Mouse (Mus musculus): Measurements from ENCODE around the gene Rph3al. TPM values are rescaled to one million over a fixed set of nuclear protein-coding genes. Genes with fewer than 3 reads are reported as not detected.

Rph3al gene
- polyA plus RNA-seq, 1 experiment from 2014 or later: not detected

DNA sequence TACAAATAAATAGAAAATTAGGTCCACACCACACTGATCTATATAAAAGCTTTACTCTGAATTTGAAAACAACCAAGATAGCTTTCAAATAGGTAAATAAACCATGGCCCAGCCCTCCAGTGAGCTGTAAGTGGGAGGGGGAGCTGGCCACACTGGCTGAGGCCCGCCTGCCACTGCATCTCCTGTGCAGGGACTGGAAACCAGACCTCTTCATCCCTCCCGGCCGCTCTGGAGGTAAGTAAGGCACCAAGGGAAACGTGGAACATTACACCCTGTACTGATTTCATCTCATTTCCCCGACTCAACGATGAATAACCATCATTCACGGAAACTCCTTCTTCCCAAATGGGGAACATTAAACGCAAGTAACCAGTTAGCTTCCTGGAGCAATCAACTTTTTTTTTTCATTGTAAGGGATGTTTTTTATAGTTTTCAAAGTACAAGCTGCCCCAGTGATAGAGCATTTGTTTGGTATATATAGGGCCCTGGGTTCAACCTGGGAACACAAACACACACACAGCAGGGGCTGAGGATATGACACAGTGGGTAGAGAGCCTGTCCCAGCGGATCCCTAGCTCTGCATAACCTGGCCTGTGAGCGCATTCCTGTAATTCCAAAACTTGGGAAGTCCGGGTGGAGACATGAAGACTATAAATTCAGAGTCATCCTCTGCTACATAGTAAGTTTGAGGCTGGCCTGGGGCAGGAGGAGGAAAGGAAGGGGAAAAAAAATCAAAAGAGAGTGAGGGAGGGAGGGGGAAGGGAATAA is 7.1 kb downstream of the Rph3al start:
- Histone ChIP-seq H3K27ac (no peak overlapping the region), H3K36me3 (ENCODE audit: inconsistent target) (no peaks in the 10 kb centered on the region), H3K79me2 (ENCODE audit: inconsistent target) (no peaks in the 10 kb centered on the region), H3K4me3 (ENCODE audit: inconsistent target) (no peak overlapping the region)
- WGBS (ENCODE audit: missing documents): 76% methylated on average over 11 of the region's 11 CpGs

DNA sequence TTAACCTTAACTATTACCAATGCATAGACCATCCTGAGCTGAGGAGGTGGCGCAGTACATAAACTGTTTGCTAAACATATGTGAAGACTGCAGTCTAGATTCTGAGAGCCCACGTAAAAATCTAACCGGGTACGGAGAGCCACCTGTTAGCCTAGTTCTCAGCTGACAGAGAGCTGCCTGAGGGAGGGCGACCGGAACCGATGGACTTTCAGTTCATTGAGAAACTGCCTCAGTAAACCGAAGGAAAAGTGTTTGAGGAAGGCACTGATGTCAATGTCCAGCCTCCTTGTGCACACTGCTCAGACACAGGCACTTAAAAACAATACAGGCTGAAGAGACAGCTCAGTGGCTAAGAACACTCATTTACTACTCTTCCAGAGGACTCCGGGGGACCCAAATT is 8.0 kb downstream of the Rph3al start:
- Histone ChIP-seq H3K27ac (no peak overlapping the region), H3K79me2 (ENCODE audit: inconsistent target) (no peaks in the 10 kb centered on the region), H3K36me3 (ENCODE audit: inconsistent target) (no peaks in the 10 kb centered on the region), H3K4me3 (ENCODE audit: inconsistent target) (no peak overlapping the region)
- 81% methylated on average over 9 of the region's 9 CpGs for WGBS (ENCODE audit: missing documents)

DNA sequence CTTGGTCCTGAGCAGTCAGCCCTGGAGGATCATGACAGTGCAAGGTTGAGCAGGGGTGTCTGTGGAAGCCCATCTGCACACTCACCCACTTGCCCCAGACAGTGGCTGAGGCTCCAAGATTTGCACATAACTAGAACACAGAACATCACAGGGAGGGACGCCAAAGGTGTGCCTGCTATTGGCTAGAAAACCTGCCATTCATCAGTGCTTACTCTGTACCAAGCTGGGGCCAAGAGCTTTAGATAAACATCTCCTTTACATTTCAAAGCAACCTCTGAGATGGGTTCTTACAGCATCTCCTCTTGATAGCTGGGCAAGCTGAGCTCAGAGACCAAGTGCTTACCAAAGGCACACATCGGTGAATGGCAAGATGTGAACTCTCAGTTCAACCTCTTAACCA is 10.3 kb downstream of the Rph3al start:
- Histone ChIP-seq H3K36me3 (ENCODE audit: inconsistent target) (no peaks in the 10 kb centered on the region), H3K79me2 (ENCODE audit: inconsistent target) (no peaks in the 10 kb centered on the region), H3K4me3 (ENCODE audit: inconsistent target) (no peak overlapping the region), H3K27ac (no peak overlapping the region)
- 100% methylated on average over 2 of the region's 2 CpGs for WGBS (ENCODE audit: missing documents)

DNA sequence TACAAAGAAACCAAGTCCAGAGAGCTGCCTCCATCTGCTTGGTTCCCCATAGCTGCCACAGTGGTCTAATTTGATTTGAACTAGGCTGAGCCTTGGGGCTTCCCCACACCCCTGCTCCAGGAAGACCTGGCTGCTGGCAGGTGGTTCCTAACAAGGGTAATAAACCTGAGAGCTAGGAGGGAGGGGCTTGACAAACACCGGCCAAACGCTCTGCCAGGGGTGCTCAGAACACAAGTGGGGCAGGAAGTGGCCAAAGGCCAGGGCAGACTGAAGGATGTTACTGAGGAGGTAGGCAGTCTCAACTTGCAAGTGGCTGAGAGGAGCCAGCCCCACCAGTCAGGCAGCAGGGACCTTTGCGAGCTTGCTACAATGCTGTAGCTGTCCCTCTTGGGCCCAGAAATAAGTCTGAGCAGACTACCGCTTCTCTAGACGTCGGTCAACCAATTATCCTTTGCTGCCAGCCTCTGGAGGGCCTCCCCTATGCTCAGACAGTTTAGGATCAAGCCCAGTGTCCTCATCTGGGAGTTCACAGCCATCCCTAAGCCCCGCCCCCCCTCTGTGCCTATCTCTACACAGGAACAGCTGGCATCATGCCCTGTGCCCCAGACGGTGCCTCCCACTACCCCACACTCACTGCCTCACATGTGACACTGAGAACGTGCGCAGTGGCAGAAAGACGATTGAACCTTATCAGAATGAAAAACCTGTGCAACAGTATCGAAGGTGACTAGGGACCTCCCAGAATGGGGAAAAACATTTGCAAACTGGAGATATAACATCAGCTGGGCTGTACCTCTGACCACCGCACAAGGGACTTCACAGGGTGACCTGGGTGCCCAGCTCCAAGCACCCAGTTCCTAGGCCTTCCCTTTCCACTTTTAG is 11.6 kb downstream of the Rph3al start:
- WGBS (ENCODE audit: missing documents): 45% methylated on average over 13 of the region's 13 CpGs
- H3K27ac ChIP-seq: no peak overlapping the region

DNA sequence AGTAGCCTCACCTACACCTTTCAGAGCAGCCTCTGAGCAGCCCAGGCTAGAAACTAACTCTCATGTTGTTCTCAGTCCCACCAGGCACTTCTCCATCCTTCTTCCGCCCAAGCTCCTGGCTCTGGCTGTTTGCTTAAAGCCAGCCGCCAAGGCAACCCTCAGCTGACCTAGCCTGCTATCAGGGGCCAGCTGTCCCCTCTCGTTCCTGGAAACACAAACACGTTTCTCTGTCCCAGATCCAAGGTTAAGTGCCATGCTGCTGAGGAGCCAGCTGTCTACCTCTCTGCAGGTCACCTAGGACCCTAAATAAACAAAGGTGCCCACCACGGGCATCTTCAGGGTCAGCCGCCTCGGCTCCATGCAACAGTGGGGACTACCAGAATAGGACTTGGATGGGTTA is 12.4 kb downstream of the Rph3al start:
- Histone ChIP-seq H3K36me3 (ENCODE audit: inconsistent target) (no peaks in the 10 kb centered on the region), H3K27ac (no peak overlapping the region), H3K79me2 (ENCODE audit: inconsistent target) (no peaks in the 10 kb centered on the region), H3K4me3 (ENCODE audit: inconsistent target) (no peak overlapping the region)
- 73% methylated on average over 6 of the region's 7 CpGs for WGBS (ENCODE audit: missing documents)

More for the DNA sequence above, 11.6 kb downstream of the Rph3al start:
- no peaks in the 10 kb centered on the region for H3K79me2 ChIP-seq (ENCODE audit: inconsistent target)
- no peaks in the 10 kb centered on the region for H3K36me3 ChIP-seq (ENCODE audit: inconsistent target)
- H3K4me3 ChIP-seq (ENCODE audit: inconsistent target): no peak overlapping the region

DNA sequence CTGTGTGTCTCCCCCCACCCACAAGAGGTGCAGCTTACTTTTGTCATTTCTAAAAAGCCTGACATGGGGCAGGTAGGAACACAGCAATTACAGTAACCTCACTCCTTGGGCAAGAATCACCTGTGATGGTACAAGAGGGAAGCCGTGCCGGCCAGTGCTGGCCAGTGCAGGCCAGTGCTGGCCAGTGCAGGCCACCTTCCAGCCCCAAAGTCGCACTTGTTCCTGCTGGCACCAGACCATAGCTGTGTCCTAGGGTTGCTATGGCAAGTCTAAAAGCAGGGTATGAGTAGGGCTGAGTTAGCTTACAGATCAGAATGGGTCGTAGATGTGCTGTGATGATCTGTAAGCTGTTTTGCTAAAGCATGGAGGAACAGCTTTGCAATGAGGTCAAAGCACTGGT is 15.5 kb downstream of the Rph3al start:
- Histone ChIP-seq H3K79me2 (ENCODE audit: inconsistent target) (no peaks in the 10 kb centered on the region), H3K4me3 (ENCODE audit: inconsistent target) (no peak overlapping the region), H3K27ac (no peak overlapping the region), H3K36me3 (ENCODE audit: inconsistent target) (no peaks in the 10 kb centered on the region)
- 93% methylated on average over 4 of the region's 4 CpGs for WGBS (ENCODE audit: missing documents)

DNA sequence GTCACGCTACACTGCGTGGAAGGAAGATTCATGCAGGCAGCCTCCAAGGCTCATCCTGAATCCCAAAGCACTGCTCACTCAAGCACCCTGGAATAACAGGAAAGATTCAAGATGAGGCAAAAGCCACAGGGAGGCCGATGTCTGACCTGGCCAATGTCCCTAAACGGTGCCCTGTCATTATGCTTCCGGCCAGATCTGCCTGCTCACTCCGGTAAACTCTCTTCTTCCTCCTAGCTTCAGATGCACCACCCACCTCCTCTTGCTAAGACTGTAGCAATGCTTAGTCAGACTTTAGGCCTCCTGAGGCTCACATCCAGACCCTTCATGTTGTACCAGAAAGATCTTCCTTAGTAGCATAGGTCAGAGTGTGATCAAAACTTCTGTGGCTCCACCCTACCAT is 19.1 kb downstream of the Rph3al start:
- no peak overlapping the region for H3K27ac ChIP-seq
- no peak overlapping the region for H3K4me3 ChIP-seq (ENCODE audit: inconsistent target)
- WGBS (ENCODE audit: missing documents): 53% methylated on average over 6 of the region's 6 CpGs
- H3K36me3 ChIP-seq (ENCODE audit: inconsistent target): no peaks in the 10 kb centered on the region
- no peaks in the 10 kb centered on the region for H3K79me2 ChIP-seq (ENCODE audit: inconsistent target)

DNA sequence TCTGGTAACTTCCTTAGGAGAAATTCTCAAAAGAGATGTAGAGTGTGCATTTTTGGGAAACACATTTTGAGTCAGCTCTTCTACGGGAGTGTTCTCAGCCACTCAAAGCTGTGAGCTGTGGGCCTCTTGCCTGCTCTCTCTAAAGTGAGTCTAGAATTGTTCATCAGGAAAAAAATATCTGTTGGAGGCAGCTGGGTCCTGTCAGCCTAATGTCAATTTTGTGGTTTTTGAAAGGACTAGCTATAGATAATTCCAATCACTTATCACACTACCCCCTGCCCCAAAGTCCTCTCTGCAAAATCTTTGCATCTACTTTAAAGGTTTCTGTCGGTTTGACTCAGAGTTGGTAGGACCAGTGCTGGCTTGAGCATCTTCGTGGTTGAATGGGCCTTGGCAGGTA is 20.9 kb downstream of the Rph3al start:
- 90% methylated on average over 3 of the region's 3 CpGs for WGBS (ENCODE audit: missing documents)
- H3K79me2 ChIP-seq (ENCODE audit: inconsistent target): no peaks in the 10 kb centered on the region
- no peak overlapping the region for H3K27ac ChIP-seq
- no peaks in the 10 kb centered on the region for H3K36me3 ChIP-seq (ENCODE audit: inconsistent target)
- H3K4me3 ChIP-seq (ENCODE audit: inconsistent target): no peak overlapping the region

DNA sequence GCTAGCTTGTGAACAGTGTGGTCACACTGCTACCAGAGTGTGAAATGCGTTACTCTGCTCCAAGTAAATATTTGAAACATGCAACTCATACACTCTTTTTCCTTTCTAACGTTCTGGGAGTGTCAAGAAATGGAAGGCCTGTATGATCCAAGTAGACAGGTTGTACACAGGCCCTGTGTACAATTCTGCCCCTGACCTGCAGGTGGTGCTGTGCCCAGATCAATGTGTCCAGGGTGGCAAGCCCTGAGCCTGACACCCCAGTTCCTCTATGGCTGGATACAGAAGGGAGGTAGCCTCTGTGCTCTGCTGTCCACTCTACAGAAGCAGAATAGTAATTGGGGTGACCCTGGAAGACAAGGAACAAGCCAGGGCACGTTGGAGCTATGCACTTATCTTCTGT is 24.3 kb downstream of the Rph3al start:
- 37% methylated on average over 3 of the region's 3 CpGs for WGBS (ENCODE audit: missing documents)
- Histone ChIP-seq H3K4me3 (ENCODE audit: inconsistent target) (no peak overlapping the region), H3K79me2 (ENCODE audit: inconsistent target) (no peaks in the 10 kb centered on the region), H3K36me3 (ENCODE audit: inconsistent target) (no peaks in the 10 kb centered on the region), H3K27ac (no peak overlapping the region)

DNA sequence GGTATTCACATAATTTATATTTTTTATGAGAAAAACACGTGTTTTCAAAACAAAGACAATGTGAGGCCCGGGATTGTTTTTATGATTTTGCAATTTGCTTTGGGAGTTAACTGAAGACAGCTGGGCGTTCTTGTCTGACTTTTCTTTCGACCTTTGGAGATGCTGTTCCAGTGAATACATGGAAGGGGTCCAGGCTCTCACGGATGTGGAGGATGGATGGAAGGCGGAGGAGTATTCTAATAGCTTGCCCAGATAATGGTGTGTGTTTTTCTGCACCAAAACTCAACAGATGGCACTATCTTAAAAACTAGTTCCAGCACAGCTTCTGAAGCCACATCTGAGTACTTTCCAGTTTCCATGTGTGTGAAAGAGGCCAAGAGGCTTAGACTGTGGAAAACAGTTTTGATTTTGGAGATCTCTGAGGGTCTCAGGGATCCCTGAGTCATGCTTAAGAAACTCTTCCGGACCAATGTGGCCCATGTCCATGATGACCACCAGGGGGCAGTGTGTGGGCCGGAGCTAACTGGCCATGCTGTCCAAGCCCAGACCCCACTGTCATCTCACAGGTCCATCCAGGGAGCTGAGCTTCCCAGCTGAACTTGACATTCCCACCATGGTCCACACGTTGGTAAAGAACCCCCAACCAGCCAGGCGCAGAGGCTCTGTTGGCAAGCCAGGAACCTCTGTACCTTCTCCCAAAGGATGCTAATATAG is 25.1 kb downstream of the Rph3al start:
- Histone ChIP-seq H3K4me3 (ENCODE audit: inconsistent target) (no peak overlapping the region), H3K36me3 (ENCODE audit: inconsistent target) (no peaks in the 10 kb centered on the region), H3K27ac (no peak overlapping the region), H3K79me2 (ENCODE audit: inconsistent target) (no peaks in the 10 kb centered on the region)
- WGBS (ENCODE audit: missing documents): 64% methylated on average over 10 of the region's 10 CpGs

DNA sequence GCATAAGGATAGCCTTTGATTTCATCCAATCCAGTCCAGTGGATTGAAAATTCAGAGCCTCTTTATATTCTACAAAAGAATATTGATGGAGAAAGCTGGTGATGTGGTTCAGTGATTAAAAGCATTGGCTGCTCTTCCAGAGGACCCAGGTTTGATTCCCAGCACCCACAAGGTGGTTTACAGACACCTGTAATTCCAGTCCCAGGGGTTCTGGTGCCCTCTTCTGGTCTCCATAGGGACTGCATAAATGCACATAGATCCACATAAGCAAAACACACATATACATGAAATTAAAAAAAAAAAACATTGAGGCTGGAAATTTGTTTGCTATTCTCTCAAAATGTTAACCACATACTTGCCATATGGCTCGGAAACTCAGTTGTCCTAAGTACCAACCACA is 26.3 kb downstream of the Rph3al start:
- 88% methylated on average over 1 of the region's 1 CpGs for WGBS (ENCODE audit: missing documents)

DNA sequence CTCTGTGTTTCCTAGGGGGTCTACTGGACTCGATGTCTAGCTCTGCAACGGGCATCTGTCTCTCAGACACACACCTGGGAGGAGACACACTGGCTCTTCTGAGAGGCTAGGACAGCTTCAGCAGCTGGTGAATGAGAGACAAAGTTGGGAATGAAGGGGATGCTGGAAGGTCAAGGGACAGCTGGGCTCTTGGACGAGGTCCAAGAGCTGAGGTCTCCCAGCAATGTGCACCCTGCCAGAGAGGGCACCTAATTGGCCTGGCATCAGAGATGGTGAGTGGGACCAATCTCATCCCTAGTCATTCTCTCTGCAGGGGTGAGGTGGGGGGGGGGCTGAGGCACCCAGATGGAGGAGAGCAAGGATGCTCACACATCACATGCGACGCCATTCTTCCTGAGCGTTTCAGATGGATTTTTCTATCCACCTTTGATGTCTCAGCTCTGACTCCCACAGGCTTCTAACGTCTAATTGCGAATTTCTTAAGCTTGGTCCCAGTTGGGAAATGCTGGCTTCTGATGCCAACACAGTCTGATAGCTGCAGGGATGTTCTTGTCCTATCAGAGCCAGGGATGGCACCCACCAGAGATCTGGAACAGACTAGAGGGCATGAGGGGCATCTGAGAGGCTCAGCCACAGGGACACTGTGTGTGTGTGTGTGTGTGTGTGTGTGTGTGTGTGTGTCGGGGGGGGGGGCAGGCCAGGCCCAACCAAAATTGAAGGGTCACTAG is 28.4 kb downstream of the Rph3al start:
- H3K4me3 ChIP-seq (ENCODE audit: inconsistent target): no peak overlapping the region

More for the DNA sequence above, 26.3 kb downstream of the Rph3al start:
- Histone ChIP-seq H3K79me2 (ENCODE audit: inconsistent target) (no peaks in the 10 kb centered on the region), H3K4me3 (ENCODE audit: inconsistent target) (no peak overlapping the region), H3K36me3 (ENCODE audit: inconsistent target) (no peaks in the 10 kb centered on the region), H3K27ac (no peak overlapping the region)

DNA sequence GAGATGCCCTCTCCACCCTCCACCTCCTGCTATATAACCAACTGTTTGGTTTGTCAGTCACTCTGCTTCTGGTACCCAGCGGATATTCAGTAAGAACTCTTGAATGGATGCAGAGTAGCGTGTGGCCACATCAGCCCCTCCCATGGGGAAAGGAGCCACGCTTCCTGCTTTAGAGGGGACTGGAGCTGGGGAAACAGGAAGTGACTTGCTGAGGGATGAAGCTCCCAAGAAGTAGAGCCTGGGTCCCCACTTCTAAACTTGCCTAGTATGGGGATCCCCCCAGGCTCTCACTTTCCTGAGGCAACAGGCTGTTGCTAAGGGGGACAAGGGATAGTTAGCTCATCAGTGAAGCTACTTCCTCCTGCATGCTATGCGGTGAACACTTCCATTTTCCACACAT is 30.8 kb downstream of the Rph3al start:
- no peak overlapping the region for H3K27ac ChIP-seq
- H3K79me2 ChIP-seq (ENCODE audit: inconsistent target): no peaks in the 10 kb centered on the region
- H3K36me3 ChIP-seq (ENCODE audit: inconsistent target): no peaks in the 10 kb centered on the region
- 65% methylated on average over 4 of the region's 4 CpGs for WGBS (ENCODE audit: missing documents)
- no peak overlapping the region for H3K4me3 ChIP-seq (ENCODE audit: inconsistent target)

More for the DNA sequence above, 28.4 kb downstream of the Rph3al start:
- Histone ChIP-seq H3K27ac (no peak overlapping the region), H3K79me2 (ENCODE audit: inconsistent target) (no peaks in the 10 kb centered on the region), H3K36me3 (ENCODE audit: inconsistent target) (no peaks in the 10 kb centered on the region)
- WGBS (ENCODE audit: missing documents): 91% methylated on average over 9 of the region's 9 CpGs

DNA sequence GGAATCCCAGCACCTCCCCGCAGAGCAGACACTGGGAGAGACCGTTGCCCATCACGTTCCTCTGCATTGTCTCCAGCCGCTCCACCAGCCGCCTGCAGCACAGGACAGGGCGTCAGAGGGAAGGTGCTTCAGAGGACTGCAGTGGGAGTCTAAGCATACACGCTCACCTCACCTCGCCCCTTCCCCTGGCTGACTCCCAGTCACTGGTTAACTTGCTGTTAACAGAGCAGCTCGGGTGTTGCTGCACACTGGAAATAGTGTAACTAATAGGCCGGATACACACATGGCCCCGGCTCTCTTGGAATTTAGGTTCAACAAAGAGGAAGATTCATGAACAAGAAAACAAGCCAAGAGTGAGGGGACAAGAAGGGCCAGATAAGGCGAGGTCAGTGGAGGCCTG is 31.7 kb downstream of the Rph3al start:
- no peaks in the 10 kb centered on the region for H3K36me3 ChIP-seq (ENCODE audit: inconsistent target)
- no peaks in the 10 kb centered on the region for H3K79me2 ChIP-seq (ENCODE audit: inconsistent target)
- no peak overlapping the region for H3K4me3 ChIP-seq (ENCODE audit: inconsistent target)
- WGBS (ENCODE audit: missing documents): 94% methylated on average over 12 of the region's 12 CpGs
- no peak overlapping the region for H3K27ac ChIP-seq
